Mouse (Mus musculus): Measurements from ENCODE around the gene Sh3gl2. TPM values are rescaled to one million over a fixed set of nuclear protein-coding genes. Genes with fewer than 3 reads are reported as not detected.

Gene Sh3gl2
- total and polyA plus RNA-seq, 3 experiments: not detected

- Histone ChIP-seq H3K4me1 (ENCODE audit: control insufficient read depth in 1 of 2, insufficient read depth in 2 of 2) (no peaks in the 10 kb centered on the region), H3K27me3 (replicated peaks) (no peaks in the 10 kb centered on the region), H3K79me2 (replicated peaks; ENCODE audit: control insufficient read depth, extremely low read depth, insufficient read depth, poor library complexity, severe bottlenecking) (no peaks in the 10 kb centered on the region), H3K36me3 (replicated peaks in 1 of 2; ENCODE audit: control insufficient read depth in 1 of 2, insufficient read depth in 1 of 2, low read length in 1 of 2) (no peaks in the 10 kb centered on the region), H3K9me3 (replicated peaks; ENCODE audit: low read length) (peaks cover 32% of the 10 kb centered on the region), H3K4me2 (ENCODE audit: insufficient read depth, low read depth, poor library complexity, severe bottlenecking) (no peak overlapping the region), H3K9ac (ENCODE audit: insufficient read depth, low read depth) (no peak overlapping the region), H3K4me3 (replicated peaks in 1 of 3; ENCODE audit: low read depth in 2 of 3, low read length in 2 of 3, poor library complexity in 1 of 3) (no peak overlapping the region), H3K27ac (ENCODE audit: insufficient read depth, low read depth) (no peak overlapping the region)
- no peak for DNase-seq (ENCODE audit: extremely low read depth)
- dilution Hi-C loops (cut with MboI; ENCODE audit: extremely low pct_ligation_motif_present, extremely low pct_unique_long_range_greater_than_20kb, low sequenced_read_pairs) (no loop called here), in situ Hi-C loops (cut with MboI; ENCODE audit: low pct_ligation_motif_present, low pct_unique_long_range_greater_than_20kb, low sequenced_read_pairs) (no loop called here)
- TF ChIP-seq RAD21 (IDR thresholded peaks at IDR 0.05; ENCODE audit: low read depth, low read length) (no peak), CTCF (conservative IDR thresholded peaks at IDR 0.05 in 1 of 2, IDR thresholded peaks at IDR 0.05 in 1 of 2; ENCODE audit: low read depth in 2 of 2, low read length in 2 of 2) (no peak), SMC3 (IDR thresholded peaks at IDR 0.05; ENCODE audit: low read depth, low read length) (no peak), E2F4 (IDR thresholded peaks at IDR 0.05; ENCODE audit: insufficient replicate concordance, low read depth, low read length) (no peak), CHD2 (IDR thresholded peaks at IDR 0.05; ENCODE audit: low read length) (no peak)
Measured at GRCm38 (mm10) chr4:85543221-85543620, 338.3 kb downstream of the Sh3gl2 start.

GRCm38 (mm10) chr4:85554696-85555095 lies 349.8 kb downstream of the Sh3gl2 start:
- no peak overlapping the region for H3K4me3 ChIP-seq (replicated peaks in 1 of 3; ENCODE audit: low read depth in 2 of 3, low read length in 2 of 3, poor library complexity in 1 of 3)
- no peaks in the 10 kb centered on the region for H3K36me3 ChIP-seq (replicated peaks in 1 of 2; ENCODE audit: control insufficient read depth in 1 of 2, insufficient read depth in 1 of 2, low read length in 1 of 2)
- H3K9me3 ChIP-seq (replicated peaks; ENCODE audit: low read length): peaks cover 44% of the 10 kb centered on the region
- H3K4me2 ChIP-seq (ENCODE audit: insufficient read depth, low read depth, poor library complexity, severe bottlenecking): no peak overlapping the region
- H3K9ac ChIP-seq (ENCODE audit: insufficient read depth, low read depth): no peak overlapping the region
- H3K27me3 ChIP-seq (replicated peaks): no peaks in the 10 kb centered on the region
- dilution Hi-C loops (cut with MboI; ENCODE audit: extremely low pct_ligation_motif_present, extremely low pct_unique_long_range_greater_than_20kb, low sequenced_read_pairs) (no loop called here), in situ Hi-C loops (cut with MboI; ENCODE audit: low pct_ligation_motif_present, low pct_unique_long_range_greater_than_20kb, low sequenced_read_pairs) (no loop called here)
- DNase-seq (ENCODE audit: extremely low read depth): no peak
- no peaks in the 10 kb centered on the region for H3K4me1 ChIP-seq (ENCODE audit: control insufficient read depth in 1 of 2, insufficient read depth in 2 of 2)
- H3K79me2 ChIP-seq (replicated peaks; ENCODE audit: control insufficient read depth, extremely low read depth, insufficient read depth, poor library complexity, severe bottlenecking): no peaks in the 10 kb centered on the region
- no peak overlapping the region for H3K27ac ChIP-seq (ENCODE audit: insufficient read depth, low read depth)
- no peak for TF ChIP-seq JUND (conservative IDR thresholded peaks at IDR 0.05; ENCODE audit: low read depth, low read length)
- no peak for TF ChIP-seq SIN3A (IDR thresholded peaks at IDR 0.05; ENCODE audit: low read length)
- no peak for TF ChIP-seq NELFE (IDR thresholded peaks at IDR 0.05; ENCODE audit: low read depth, low read length)
- no peak for TF ChIP-seq CHD2 (IDR thresholded peaks at IDR 0.05; ENCODE audit: low read length)
- TF ChIP-seq CTCF (conservative IDR thresholded peaks at IDR 0.05 in 1 of 2, IDR thresholded peaks at IDR 0.05 in 1 of 2; ENCODE audit: low read depth in 2 of 2, low read length in 2 of 2): no peak
- no peak for TF ChIP-seq RAD21 (IDR thresholded peaks at IDR 0.05; ENCODE audit: low read depth, low read length)
- no peak for TF ChIP-seq ZC3H11A (IDR thresholded peaks at IDR 0.05; ENCODE audit: low read depth, low read length)
- no peak for TF ChIP-seq HCFC1 (IDR thresholded peaks at IDR 0.05; ENCODE audit: low read depth, low read length)
- TF ChIP-seq TCF12 (IDR thresholded peaks at IDR 0.05; ENCODE audit: low read depth, low read length): no peak
- no peak for TF ChIP-seq KAT2A (IDR thresholded peaks at IDR 0.05; ENCODE audit: insufficient replicate concordance, low read length)
- no peak for TF ChIP-seq MEF2A (IDR thresholded peaks at IDR 0.05; ENCODE audit: borderline replicate concordance, low read depth, low read length)
- no peak for TF ChIP-seq USF1 (IDR thresholded peaks at IDR 0.05; ENCODE audit: low read depth, low read length)
- TF ChIP-seq USF2 (conservative IDR thresholded peaks at IDR 0.05; ENCODE audit: low read depth, low read length): no peak
- no peak for TF ChIP-seq POLR2A (IDR thresholded peaks at IDR 0.05; ENCODE audit: low read depth, low read length)
- no peak for TF ChIP-seq ZNF384 (IDR thresholded peaks at IDR 0.05; ENCODE audit: low read depth, low read length)
- no peak for TF ChIP-seq ZKSCAN1 (IDR thresholded peaks at IDR 0.05; ENCODE audit: borderline replicate concordance, low read depth, low read length)
- TF ChIP-seq PAX5 (IDR thresholded peaks at IDR 0.05; ENCODE audit: low read length): no peak
- TF ChIP-seq TBP (conservative IDR thresholded peaks at IDR 0.05; ENCODE audit: low read depth, low read length): no peak
- TF ChIP-seq MXI1 (IDR thresholded peaks at IDR 0.05; ENCODE audit: low read depth, low read length): no peak
- no peak for TF ChIP-seq SMC3 (IDR thresholded peaks at IDR 0.05; ENCODE audit: low read depth, low read length)
